Mouse (Mus musculus) lung, adult 2 months (tissue): Measurements from ENCODE around the gene Galnt7. TPM values are rescaled to one million over a fixed set of nuclear protein-coding genes. Genes with fewer than 3 reads are reported as not detected.
A peak's percentile ranks its signal among the peaks of the same experiment; 100 is the strongest.
"Not testable (repeated sequence)": the region's sequence is repeated elsewhere in the genome, so short reads cannot be mapped to it uniquely, and the experiment has no call there.

ENCODE experiments used
- DNase-seq: peaks from one replicate; pipeline ENCODE4 v3.0.0; 2022
- H3K4me1 ChIP-seq: fragments of 200-500 bp; 2 replicates; pipeline ENCODE4 v1.6.1; 2011; ENCODE audit warnings: low read length; ENCODE audit not compliant: control insufficient read depth, insufficient read depth
- H3K4me3 ChIP-seq: fragments of 200-500 bp; replicated peaks from 2 replicates; pipeline ENCODE3; 2011; ENCODE audit warnings: low read depth, mild to moderate bottlenecking, control low read depth, low read length; ENCODE audit errors: extremely low read depth
- CTCF ChIP-seq: fragments of 200-500 bp; IDR thresholded peaks from 2 replicates; pipeline ENCODE4 v1.5.1; 2011; ENCODE audit warnings: mild to moderate bottlenecking, low read length, control low read depth; ENCODE audit not compliant: insufficient read depth
- POLR2A ChIP-seq: fragments of 200-500 bp; IDR thresholded peaks from 2 replicates; pipeline ENCODE4 v1.6.1; 2011; ENCODE audit warnings: low read depth, mild to moderate bottlenecking, control low read depth, low read length, borderline replicate concordance; ENCODE audit errors: extremely low read depth
- WGBS: fragments of 180-500 bp; shearing (Covaris S2); methylation state at CpG from one replicate; pipeline ENCODE4 v1.1.7; 2018; 5-methylcytosine and 5-hydroxymethylcytosine counted together
- polyA plus RNA-seq: library from polyadenylated mRNA; depleted of rRNA; stranded (reverse); fragments of >200 nt; gene quantifications from 2 replicates; pipeline ENCODE4 v1.2.3, GENCODE M21; 2012

Galnt7 gene
- polyA plus RNA-seq, 1 experiment: 2.0 TPM

DNA sequence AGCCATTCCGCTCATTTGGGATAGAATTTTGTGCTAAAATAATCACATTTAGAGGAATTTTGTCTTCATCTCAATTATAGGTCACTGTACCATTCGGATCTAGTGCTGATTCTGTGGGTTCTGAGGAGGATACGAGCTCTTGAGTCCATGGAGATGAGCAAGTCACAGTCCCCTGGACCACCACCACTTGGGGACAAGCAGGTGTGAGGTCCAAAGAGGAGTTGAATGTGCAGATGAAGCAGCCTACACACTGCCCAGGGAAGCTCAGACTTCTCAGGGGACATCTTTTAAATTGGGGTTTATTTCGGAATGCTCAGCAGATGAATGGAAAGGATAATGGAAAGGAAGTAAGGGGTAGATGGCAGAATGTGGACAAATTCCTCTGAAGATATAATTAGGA, 119.7 kb downstream of the Galnt7 start:
- TF ChIP-seq POLR2A (no peak), CTCF (no peak)
- no peak for DNase-seq
- no peak overlapping the region for H3K4me3 ChIP-seq
- H3K4me1 ChIP-seq: no peaks in the 10 kb centered on the region; the same call in 1 of the 2 replicates
- WGBS: 94% methylated on average over 4 of the region's 4 CpGs

DNA sequence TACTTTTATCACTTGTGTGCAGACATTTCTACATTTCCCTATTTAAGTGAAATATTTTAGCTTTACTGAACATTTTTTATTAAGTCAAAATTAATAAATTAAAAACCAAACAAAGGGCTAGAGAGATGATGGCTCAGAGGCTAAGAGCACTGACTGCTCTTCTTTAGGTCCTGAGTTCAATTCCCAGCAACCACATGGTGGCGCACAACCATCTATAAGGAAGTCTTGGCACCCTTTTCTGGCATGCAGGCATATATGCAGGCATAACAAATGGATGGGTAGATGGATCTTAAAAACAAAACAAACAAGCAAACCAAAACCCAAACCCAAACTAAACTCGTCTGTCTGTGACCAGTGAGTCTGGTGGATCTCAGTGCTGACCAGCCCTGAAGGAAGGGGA, 120.6 kb downstream of the Galnt7 start:
- DNase-seq: no peak
- WGBS: 71% methylated on average over 2 of the region's 2 CpGs

DNA sequence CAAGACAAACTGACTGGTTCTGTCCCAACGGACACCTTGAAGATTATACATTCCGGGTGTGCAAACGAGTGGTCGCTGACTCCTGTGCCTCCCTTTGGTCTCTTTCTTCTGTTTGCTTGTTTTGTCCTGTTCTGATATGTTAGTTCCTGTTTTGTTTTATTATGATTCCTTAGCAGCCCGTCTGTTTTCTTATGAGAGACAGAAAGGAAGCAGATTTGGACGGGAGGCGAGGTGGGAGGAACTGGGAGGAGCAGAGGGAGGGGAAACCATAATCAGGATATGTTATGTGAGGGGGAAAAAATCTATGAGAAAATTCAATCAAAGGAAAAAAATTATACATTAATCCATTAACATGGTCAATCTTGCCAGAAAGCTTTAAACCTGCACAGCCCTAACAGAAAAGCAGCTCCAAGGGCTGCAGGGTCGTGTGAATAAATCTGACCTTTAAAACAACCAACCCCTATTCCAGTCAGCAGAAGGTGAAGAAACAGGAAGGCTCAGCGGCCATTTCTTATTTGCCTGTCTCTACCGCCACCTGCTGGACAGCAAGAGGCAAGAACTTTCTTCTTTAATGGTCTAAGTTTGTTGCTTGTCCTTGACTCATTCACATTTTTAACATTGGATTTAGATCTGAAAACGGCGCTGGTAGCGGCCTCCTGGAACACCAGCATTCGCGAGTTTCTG, 122.0 kb downstream of the Galnt7 start:
- TF ChIP-seq CTCF (peak; percentile 75), POLR2A (no peak)
- peak overlapping the region; percentile 64 for H3K4me3 ChIP-seq
- 12% methylated on average over 15 of the region's 15 CpGs for WGBS
- no peaks in the 10 kb centered on the region; the same call in 1 of the 2 replicates for H3K4me1 ChIP-seq
- peak; percentile 84 for DNase-seq

More for the DNA sequence above, 120.6 kb downstream of the Galnt7 start:
- Histone ChIP-seq H3K4me1 (no peaks in the 10 kb centered on the region; the same call in 1 of the 2 replicates), H3K4me3 (no peak overlapping the region)
- TF ChIP-seq CTCF (no peak), POLR2A (no peak)

DNA sequence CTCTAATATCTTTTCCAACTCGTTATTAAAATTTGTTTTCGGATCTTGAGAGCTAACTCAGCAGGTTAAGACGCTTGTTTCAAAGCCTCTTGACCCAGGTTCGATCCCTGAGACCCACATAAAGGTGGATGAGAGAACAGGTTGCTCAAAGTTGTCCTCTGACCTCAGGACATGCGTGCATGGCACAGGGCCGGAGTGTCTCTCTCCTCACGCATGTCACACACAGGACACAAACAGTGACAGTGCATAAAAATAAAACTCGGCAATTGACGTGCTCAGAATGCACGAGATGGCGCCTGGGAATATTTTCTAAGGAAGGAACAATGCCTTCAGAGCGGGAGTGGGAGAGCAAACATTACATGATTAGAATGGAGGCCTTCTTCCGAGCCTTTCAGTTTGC, 122.6 kb downstream of the Galnt7 start:
- no peak for DNase-seq
- H3K4me3 ChIP-seq: peak overlapping the region; percentile 64
- no peak for TF ChIP-seq POLR2A
- WGBS: 55% methylated on average over 13 of the region's 13 CpGs
- H3K4me1 ChIP-seq: no peaks in the 10 kb centered on the region; the same call in 1 of the 2 replicates

DNA sequence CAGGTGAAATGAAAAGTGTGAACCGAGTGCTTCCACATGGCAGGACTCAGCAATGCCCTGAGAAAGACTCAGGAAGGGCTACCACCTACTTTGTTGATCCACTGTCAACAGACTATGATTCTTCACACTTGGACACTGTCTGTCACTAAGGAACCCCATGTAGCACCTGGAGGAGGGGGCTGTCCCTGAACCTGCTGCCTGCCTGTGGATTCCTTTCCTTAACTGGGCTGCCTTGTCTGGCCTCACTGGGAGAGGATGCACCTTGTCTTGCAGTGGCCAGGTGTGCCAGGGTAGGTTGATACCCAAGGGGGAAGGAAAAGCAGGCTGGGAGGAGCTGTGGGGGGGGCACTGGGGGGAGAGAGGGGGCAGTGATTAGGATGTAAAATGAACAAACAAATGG, 124.8 kb downstream of the Galnt7 start:
- DNase-seq: no peak
- WGBS: 92% methylated on average over 1 of the region's 1 CpGs
- Histone ChIP-seq H3K4me1 (no peaks in the 10 kb centered on the region; the same call in 1 of the 2 replicates), H3K4me3 (no peak overlapping the region)
- TF ChIP-seq CTCF: no peak
- no peak for TF ChIP-seq POLR2A

DNA sequence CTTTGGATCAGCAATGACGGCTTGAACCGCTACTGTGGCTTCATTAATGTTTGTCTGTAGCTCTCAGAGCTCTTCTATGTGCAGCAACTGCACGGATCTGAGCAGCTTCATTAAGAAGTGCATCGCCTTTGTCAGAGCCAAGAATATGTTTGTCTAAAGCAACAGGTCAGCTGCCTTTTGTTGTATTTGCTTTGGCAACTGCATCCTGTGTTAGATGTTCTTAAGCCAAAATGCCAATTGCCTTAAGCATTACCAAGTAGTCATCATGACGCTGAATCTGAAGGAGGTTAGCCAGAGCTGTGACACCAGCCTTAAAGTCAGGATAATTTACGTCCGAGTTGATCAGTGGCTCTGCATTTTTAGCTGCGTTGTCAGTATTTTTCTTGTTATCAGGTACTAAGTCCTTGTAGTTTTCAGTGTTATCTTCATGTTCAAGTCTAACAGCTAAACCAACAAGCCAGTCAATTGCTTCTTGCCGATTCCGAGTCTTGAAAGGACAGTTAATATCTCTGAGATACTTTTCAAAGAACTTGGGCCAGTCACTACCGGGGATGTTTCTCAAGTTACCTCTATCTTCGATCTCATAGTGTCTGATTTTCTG, 132.5 kb downstream of the Galnt7 start:
- WGBS: 63% methylated on average over 12 of the region's 12 CpGs
- no peak overlapping the region for H3K4me3 ChIP-seq
- H3K4me1 ChIP-seq: no peaks in the 10 kb centered on the region; the same call in 1 of the 2 replicates
- no peak for TF ChIP-seq CTCF
- TF ChIP-seq POLR2A: no peak
- DNase-seq: no peak

DNA sequence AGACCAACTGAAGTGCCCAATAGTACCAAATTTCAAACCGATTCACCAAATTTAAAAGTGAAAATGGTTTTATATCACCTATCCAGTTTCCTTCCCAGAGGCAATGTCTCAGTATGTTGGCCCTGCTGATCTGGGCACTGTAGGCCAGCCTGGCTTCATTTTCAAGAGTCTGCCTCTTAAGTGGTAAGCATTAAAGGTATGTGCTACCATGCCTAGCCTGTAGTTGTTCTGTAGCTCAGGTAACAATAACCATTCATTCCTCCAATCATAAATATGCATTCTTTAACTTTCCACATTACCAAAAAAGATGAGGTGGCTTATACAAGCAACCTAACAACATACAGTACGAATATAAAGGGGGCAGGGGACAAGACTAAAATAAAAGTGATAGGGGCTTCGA, 135.1 kb downstream of the Galnt7 start:
- WGBS: 91% methylated on average over 3 of the region's 3 CpGs
- no peaks in the 10 kb centered on the region; the same call in 1 of the 2 replicates for H3K4me1 ChIP-seq
- TF ChIP-seq CTCF (no peak), POLR2A (no peak)
- DNase-seq: no peak
- H3K4me3 ChIP-seq: no peak overlapping the region

DNA sequence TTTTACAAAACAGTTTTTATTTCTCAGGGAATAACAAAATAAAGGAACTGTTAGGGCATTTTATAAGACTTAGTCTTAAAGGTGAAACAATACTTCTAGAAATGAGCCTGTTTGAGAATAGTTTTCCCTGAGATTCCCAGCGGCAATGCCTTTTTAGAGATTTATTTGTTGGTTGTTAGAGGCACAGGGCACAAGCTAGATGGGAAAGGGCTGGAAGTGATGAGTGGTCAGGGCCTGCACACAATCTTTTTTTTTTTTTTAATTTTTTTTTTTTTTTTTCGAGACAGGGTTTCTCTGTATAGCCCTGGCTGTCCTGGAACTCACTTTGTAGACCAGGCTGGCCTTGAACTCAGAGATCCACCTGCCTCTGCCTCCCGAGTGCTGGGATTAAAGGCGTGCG, 136.1 kb downstream of the Galnt7 start:
- not testable (repeated sequence) for DNase-seq
- WGBS: 89% methylated on average over 5 of the region's 5 CpGs

DNA sequence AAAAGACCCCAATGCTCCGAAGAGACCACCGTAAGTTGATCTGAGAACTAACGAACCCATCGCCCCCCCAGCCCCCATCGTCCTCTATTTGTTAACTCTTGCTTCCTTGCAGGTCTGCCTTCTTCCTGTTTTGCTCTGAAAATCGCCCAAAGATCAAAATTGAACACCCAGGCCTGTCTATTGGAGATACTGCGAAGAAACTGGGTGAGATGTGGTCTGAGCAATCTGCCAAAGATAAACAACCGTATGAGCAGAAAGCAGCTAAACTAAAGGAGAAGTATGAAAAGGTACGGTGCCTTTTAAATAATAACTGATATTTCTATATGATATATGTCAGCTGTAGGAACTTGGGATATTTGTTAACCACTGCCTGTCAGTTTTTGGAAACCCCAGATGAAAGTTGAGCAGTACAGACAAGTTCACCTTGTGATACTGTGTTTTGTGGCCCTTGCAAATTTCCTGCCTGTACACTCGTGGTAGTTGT, 139.6 kb downstream of the Galnt7 start:
- WGBS: 11% methylated on average over 10 of the region's 10 CpGs
- peak overlapping the region; percentile 30 for H3K4me3 ChIP-seq
- H3K4me1 ChIP-seq, DNase-seq: not testable (repeated sequence)

More for the DNA sequence above, 136.1 kb downstream of the Galnt7 start:
- not testable (repeated sequence) for H3K4me1 ChIP-seq, H3K4me3 ChIP-seq
